Mouse (Mus musculus) embryonic fibroblast, embryonic 13.5 days (primary cell): ENCODE results near the gene Frmd6. TPM values are rescaled to one million over a fixed set of nuclear protein-coding genes. Genes with fewer than 3 reads are reported as not detected.

Source experiments
- H3K27ac ChIP-seq: 2 replicates; pipeline ENCODE4 v1.5.1; 2012; ENCODE audit warnings: low read length, control low read depth, inconsistent platforms; ENCODE audit not compliant: insufficient read depth
- H3K4me1 ChIP-seq: 2 replicates; pipeline ENCODE4 v1.6.1; 2011; ENCODE audit warnings: low read length; ENCODE audit not compliant: control insufficient read depth, insufficient read depth
- H3K4me3 ChIP-seq: 2 replicates; pipeline ENCODE4 v1.5.1; 2011; ENCODE audit warnings: mild to moderate bottlenecking, control low read depth, low read length; ENCODE audit not compliant: insufficient read depth
- CTCF ChIP-seq: IDR thresholded peaks from 2 replicates; pipeline ENCODE4 v1.5.1; 2011; ENCODE audit warnings: mild to moderate bottlenecking, control low read depth, low read length, moderate library complexity, borderline replicate concordance; ENCODE audit not compliant: insufficient read depth
- POLR2A ChIP-seq: IDR thresholded peaks from 2 replicates; pipeline ENCODE4 v1.6.1; 2011; ENCODE audit warnings: low read depth, mild to moderate bottlenecking, control low read depth, low read length, moderate library complexity
- polyA plus RNA-seq: library from polyadenylated mRNA; stranded (reverse); fragments of >200 nt; gene quantifications from 2 replicates; pipeline ENCODE4 v1.2.4, GENCODE M21; 2011; ENCODE audit warnings: low read depth; ENCODE audit not compliant: missing spikeins, insufficient read length

Gene Frmd6
- polyA plus RNA-seq, 1 experiment = 113 TPM

- Histone ChIP-seq H3K4me1 (peaks cover 7% of the 10 kb centered on the region; the same call in 1 of the 2 replicates), H3K4me3 (no peak overlapping the region), H3K27ac (no peak overlapping the region)
- no peak for TF ChIP-seq POLR2A
- TF ChIP-seq CTCF = no peak
These were observed 32.0 kb upstream of the Frmd6 start for GRCm38 (mm10) chr12:70793291-70793690.

- no peak overlapping the region for H3K27ac ChIP-seq
- peaks cover 12% of the 10 kb centered on the region; the same call in 1 of the 2 replicates for H3K4me1 ChIP-seq
- H3K4me3 ChIP-seq = no peak overlapping the region
- no peak for TF ChIP-seq CTCF
- no peak for TF ChIP-seq POLR2A
These were observed 30.5 kb upstream of the Frmd6 start for GRCm38 (mm10) chr12:70794543-70795388.

GRCm38 (mm10) chr12:70795389-70795711 lies 30.0 kb upstream of the Frmd6 start:
- Histone ChIP-seq H3K4me3 (no peak overlapping the region), H3K4me1 (peaks cover 12% of the 10 kb centered on the region; the same call in 1 of the 2 replicates), H3K27ac (no peak overlapping the region)
- TF ChIP-seq POLR2A (no peak), CTCF (no peak)

GRCm38 (mm10) chr12:70798496-70798895 lies 26.8 kb upstream of the Frmd6 start:
- H3K4me3 ChIP-seq = no peak overlapping the region
- H3K27ac ChIP-seq = no peak overlapping the region
- peaks cover 12% of the 10 kb centered on the region; the same call in 1 of the 2 replicates for H3K4me1 ChIP-seq
- TF ChIP-seq CTCF = no peak

- Histone ChIP-seq H3K27ac (no peak overlapping the region), H3K4me3 (no peak overlapping the region), H3K4me1 (peaks cover 12% of the 10 kb centered on the region; the same call in 1 of the 2 replicates)
- TF ChIP-seq POLR2A = no peak
These were observed 25.9 kb upstream of the Frmd6 start for GRCm38 (mm10) chr12:70799231-70800002.

GRCm38 (mm10) chr12:70800086-70800485 lies 25.2 kb upstream of the Frmd6 start:
- Histone ChIP-seq H3K4me1 (peaks cover 9% of the 10 kb centered on the region; the same call in 1 of the 2 replicates), H3K27ac (no peak overlapping the region), H3K4me3 (no peak overlapping the region)
- TF ChIP-seq POLR2A (no peak), CTCF (no peak)

- Histone ChIP-seq H3K27ac (no peak overlapping the region), H3K4me3 (no peak overlapping the region), H3K4me1 (peaks cover 7% of the 10 kb centered on the region; the same call in 1 of the 2 replicates)
- no peak for TF ChIP-seq CTCF
- no peak for TF ChIP-seq POLR2A
These were observed 24.0 kb upstream of the Frmd6 start for GRCm38 (mm10) chr12:70801361-70801760.

GRCm38 (mm10) chr12:70803494-70803893 lies 21.8 kb upstream of the Frmd6 start:
- no peak for TF ChIP-seq POLR2A
- no peak for TF ChIP-seq CTCF
- Histone ChIP-seq H3K27ac (no peak overlapping the region), H3K4me3 (no peak overlapping the region), H3K4me1 (peaks cover 7% of the 10 kb centered on the region; the same call in 1 of the 2 replicates)

- TF ChIP-seq POLR2A (no peak), CTCF (no peak)
- Histone ChIP-seq H3K27ac (no peak overlapping the region), H3K4me1 (0 out of 2 replicates have a peak, but pooled peaks cover 2% of the 10 kb centered on the region), H3K4me3 (no peak overlapping the region)
These were observed 20.3 kb upstream of the Frmd6 start for GRCm38 (mm10) chr12:70804989-70805388.

GRCm38 (mm10) chr12:70807543-70807942 lies 17.8 kb upstream of the Frmd6 start:
- Histone ChIP-seq H3K4me3 (no peak overlapping the region), H3K4me1 (0 out of 2 replicates have a peak, but pooled peaks cover 2% of the 10 kb centered on the region), H3K27ac (no peak overlapping the region)
- TF ChIP-seq POLR2A = no peak
- no peak for TF ChIP-seq CTCF
